In the genomic region with DNA sequence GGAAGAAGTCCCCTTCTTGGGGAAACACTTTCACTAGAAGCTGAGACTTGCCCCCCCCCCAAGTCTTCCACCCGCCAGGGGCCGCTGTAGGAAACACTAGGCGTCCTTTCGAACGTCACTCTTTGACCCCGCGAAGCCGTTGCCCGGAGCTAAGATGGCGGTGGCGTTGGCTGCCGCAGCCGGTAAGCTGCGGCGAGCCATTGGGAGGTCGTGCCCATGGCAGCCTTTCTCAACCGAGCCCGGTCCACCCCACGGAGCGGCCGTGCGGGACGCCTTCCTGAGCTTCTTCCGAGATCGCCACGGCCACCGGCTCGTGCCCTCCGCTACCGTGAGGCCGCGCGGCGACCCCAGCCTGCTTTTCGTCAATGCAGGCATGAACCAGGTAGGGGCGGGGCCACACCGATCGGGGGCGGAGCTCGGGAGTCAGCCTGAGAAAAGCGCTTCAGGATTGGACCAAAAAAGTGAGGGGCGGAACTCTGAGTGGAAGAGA, we compare ENCODE assay signal across 8 mouse cellular contexts. TPM values are rescaled to one million over a fixed set of nuclear protein-coding genes. Genes with fewer than 3 reads are reported as not detected.
DNase-seq lines count a peak whose midpoint lies in the region; ATAC-seq and TF ChIP-seq lines count a peak whose summit lies in the region.

Aars2 (plus strand) TSS at position 142 of the 490 bp plus-strand sequence.

- peak within 1 kb of the TSS; percentile 79 to 90 for H3K4me3 ChIP-seq in MEL (ENCODE audit: control insufficient read depth in 1 of 2, insufficient read depth in 1 of 2, low read depth in 2 of 2, low read length in 2 of 2)
- peak within 1 kb of the TSS; percentile 71 for H3K4me3 ChIP-seq in cerebellum, adult 2 months (replicated peaks; ENCODE audit: insufficient read depth, low read depth, low read length)
- H3K4me3 ChIP-seq in forebrain, postnatal 0 days (ENCODE audit: low read depth, low read length): peak within 1 kb of the TSS; percentile 61
- H3K4me3 ChIP-seq in lung, embryonic 16.5 days (ENCODE audit: low read length): peak within 1 kb of the TSS; percentile 90

- no peaks in the 10 kb centered on the region for H3K27me3 ChIP-seq in MEL (ENCODE audit: control insufficient read depth in 1 of 2, insufficient read depth in 2 of 2, low read length in 2 of 2)
- H3K27me3 ChIP-seq in cerebellum, adult 2 months (ENCODE audit: control insufficient read depth, insufficient read depth, low read length): no peaks in the 10 kb centered on the region
- no peaks in the 10 kb centered on the region for H3K27me3 ChIP-seq in forebrain, postnatal 0 days (ENCODE audit: insufficient read depth, low read length)
- H3K27me3 ChIP-seq in lung, embryonic 16.5 days (ENCODE audit: control insufficient read depth, insufficient read depth, low read depth, low read length): no peaks in the 10 kb centered on the region

- peak; percentile 97 for DNase-seq in MEL (ENCODE audit: low read depth, low spot score)
- DNase-seq in cerebellum, adult 2 months: peak; percentile 92 to 96
- DNase-seq in forebrain, postnatal 0 days: peak; percentile 98
- peak; percentile 83 for DNase-seq in layer of hippocampus, adult 9-10 months (ENCODE audit: low spot score)
- DNase-seq in ovary, postnatal 10 days (ENCODE audit: low spot score): peak; percentile 92
- peak; percentile 93 to 98 for DNase-seq in thymus, postnatal 10 days (ENCODE audit: low spot score in 2 of 2)

- H3K9ac ChIP-seq in MEL (ENCODE audit: control insufficient read depth, low read depth, low read length, poor library complexity, severe bottlenecking): peak within 1 kb of the TSS; percentile 92
- H3K9ac ChIP-seq in forebrain, postnatal 0 days: peak within 1 kb of the TSS; percentile 77
- peak within 1 kb of the TSS; percentile 88 for H3K9ac ChIP-seq in lung, embryonic 16.5 days (ENCODE audit: low read length)

- peak; percentile 87 to 96 for TF ChIP-seq POLR2A in MEL (IDR thresholded peaks at IDR 0.05; ENCODE audit: control insufficient read depth in 1 of 2, insufficient read depth in 1 of 2, low read depth in 1 of 2, low read length in 2 of 2, poor library complexity in 1 of 2)
- peak; percentile 66 for TF ChIP-seq POLR2A in cerebellum, adult 2 months (IDR thresholded peaks at IDR 0.05; ENCODE audit: borderline replicate concordance, insufficient read depth, low read length)

- no peaks in the 10 kb centered on the region for H3K9me3 ChIP-seq in MEL (replicated peaks; ENCODE audit: insufficient read depth, low read length)
- no peaks in the 10 kb centered on the region for H3K9me3 ChIP-seq in forebrain, postnatal 0 days (ENCODE audit: low read length)
- H3K9me3 ChIP-seq in lung, embryonic 16.5 days (ENCODE audit: control insufficient read depth, low read length): no peaks in the 10 kb centered on the region

- H3K79me2 ChIP-seq in MEL (ENCODE audit: control insufficient read depth, insufficient read depth, low read length, poor library complexity): no peaks in the 10 kb centered on the region; the same call in 1 of the 2 replicates

- WGBS in cerebellum, adult 2 months: 1% methylated on average over 42 of the region's 42 CpGs
- WGBS in forebrain, postnatal 0 days: under 1% methylated on average over 42 of the region's 42 CpGs
- under 1% methylated on average over 42 of the region's 42 CpGs for WGBS in lung, embryonic 16.5 days

- 0 out of 4 replicates have a peak, but pooled peaks of 1 of the 2 experiments have one; percentile 36 for TF ChIP-seq EP300 in MEL (IDR thresholded peaks at IDR 0.05; ENCODE audit: low read depth in 1 of 2, low read length in 2 of 2)

- peak within 1 kb of the TSS; percentile 42 for H3K4me2 ChIP-seq in forebrain, postnatal 0 days (ENCODE audit: low read depth)
- peak within 1 kb of the TSS; percentile 58 for H3K4me2 ChIP-seq in lung, embryonic 16.5 days (ENCODE audit: low read depth, low read length)

- no peak for TF ChIP-seq RAD21 in MEL (IDR thresholded peaks at IDR 0.05; ENCODE audit: low read depth, low read length)

- ATAC-seq in forebrain, postnatal 0 days: peak; percentile 97
- peak; percentile 60 to 83 for ATAC-seq in hematopoietic stem cell, adult 5-6 weeks (replicated peaks in 1 of 2; ENCODE audit: insufficient read depth in 1 of 2, low FRiP score in 2 of 2, low TSS enrichment in 1 of 2, low read depth in 1 of 2, poor library complexity in 2 of 2, severe bottlenecking in 2 of 2)
- peak; percentile 95 for ATAC-seq in lung, embryonic 16.5 days (ENCODE audit: low read depth)

- peaks cover 0 to 21% of the 10 kb centered on the region in 2 experiments; a peak in 2 of 4 replicates for H3K36me3 ChIP-seq in MEL (ENCODE audit: control insufficient read depth in 1 of 2, insufficient read depth in 2 of 2, low read length in 2 of 2)
- H3K36me3 ChIP-seq in forebrain, postnatal 0 days (ENCODE audit: insufficient read depth): peaks cover 7% of the 10 kb centered on the region
- no peaks in the 10 kb centered on the region; the same call in 1 of the 2 replicates for H3K36me3 ChIP-seq in lung, embryonic 16.5 days (ENCODE audit: control insufficient read depth, insufficient read depth, low read length)

- H3K27ac ChIP-seq in MEL (ENCODE audit: control insufficient read depth, low read depth, low read length): peak within 1 kb of the TSS; percentile 77
- peak within 1 kb of the TSS; percentile 90 for H3K27ac ChIP-seq in cerebellum, adult 2 months (ENCODE audit: insufficient read depth, low read length)
- H3K27ac ChIP-seq in forebrain, postnatal 0 days (ENCODE audit: low read depth, low read length): peak within 1 kb of the TSS; percentile 89
- H3K27ac ChIP-seq in lung, embryonic 16.5 days (ENCODE audit: low read length): peak within 1 kb of the TSS; percentile 81

- peaks cover 14 to 40% of the 10 kb centered on the region in 2 experiments for H3K4me1 ChIP-seq in MEL (ENCODE audit: control insufficient read depth in 1 of 2, insufficient read depth in 2 of 2, low read length in 2 of 2)
- peaks cover 7% of the 10 kb centered on the region for H3K4me1 ChIP-seq in cerebellum, adult 2 months (ENCODE audit: control insufficient read depth, insufficient read depth, low read length)
- no peaks in the 10 kb centered on the region for H3K4me1 ChIP-seq in forebrain, postnatal 0 days (ENCODE audit: insufficient read depth)
- H3K4me1 ChIP-seq in lung, embryonic 16.5 days (replicated peaks; ENCODE audit: control insufficient read depth, insufficient read depth, low read length): peaks cover 6% of the 10 kb centered on the region

- TF ChIP-seq CTCF in MEL (IDR thresholded peaks at IDR 0.05 in 2 of 3, conservative IDR thresholded peaks at IDR 0.05 in 1 of 3; ENCODE audit: control insufficient read depth in 1 of 3, insufficient read depth in 1 of 3, low read depth in 2 of 3, low read length in 3 of 3, poor library complexity in 1 of 3, severe bottlenecking in 1 of 3): peak; percentile 56 to 98 (median 88); a peak in 5 of 6 replicates
- TF ChIP-seq CTCF in cerebellum, adult 2 months (IDR thresholded peaks at IDR 0.05; ENCODE audit: borderline replicate concordance, insufficient read depth, low read depth, low read length): peak; percentile 65; the same call in 1 of the 2 replicates
- TF ChIP-seq CTCF in forebrain, postnatal 0 days (IDR thresholded peaks at IDR 0.05; ENCODE audit: low read depth): peak; percentile 90

TF ChIP-seq in MEL, 35 proteins besides CTCF, POLR2A, EP300 and RAD21 (continues in another document):
- no peak for TF ChIP-seq MYC (IDR thresholded peaks at IDR 0.05; ENCODE audit: low read depth, low read length)
- 0 out of 2 replicates have a peak, but pooled peaks have one; percentile 43 for TF ChIP-seq POLR2AphosphoS2 (IDR thresholded peaks at IDR 0.05; ENCODE audit: low read length)
- TF ChIP-seq GATA1 (IDR thresholded peaks at IDR 0.05; ENCODE audit: low read depth, low read length): no peak
- TF ChIP-seq SMC3 (IDR thresholded peaks at IDR 0.05; ENCODE audit: low read depth, low read length): no peak
- TF ChIP-seq CHD1 (IDR thresholded peaks at IDR 0.05; ENCODE audit: low read depth, low read length): no peak
- TF ChIP-seq MAX (IDR thresholded peaks at IDR 0.05; ENCODE audit: low read length): no peak
- peak; percentile 27; the same call in 1 of the 2 replicates for TF ChIP-seq MYB (IDR thresholded peaks at IDR 0.05; ENCODE audit: low read depth, low read length)
- TF ChIP-seq ZKSCAN1 (IDR thresholded peaks at IDR 0.05; ENCODE audit: low read depth, low read length): no peak
- TF ChIP-seq E2F4 (IDR thresholded peaks at IDR 0.05; ENCODE audit: borderline replicate concordance, low read depth, low read length): no peak
- no peak for TF ChIP-seq BHLHE40 (IDR thresholded peaks at IDR 0.05; ENCODE audit: borderline replicate concordance, low read depth, low read length)
- no peak for TF ChIP-seq CHD2 (IDR thresholded peaks at IDR 0.05; ENCODE audit: low read length)
- no peak for TF ChIP-seq USF2 (IDR thresholded peaks at IDR 0.05; ENCODE audit: borderline replicate concordance in 1 of 2, insufficient read depth in 1 of 2, low read depth in 1 of 2, low read length in 2 of 2)
- no peak for TF ChIP-seq ZMIZ1 (IDR thresholded peaks at IDR 0.05; ENCODE audit: low read depth, low read length)
- TF ChIP-seq TBP (IDR thresholded peaks at IDR 0.05; ENCODE audit: low read depth, low read length): peak; percentile 59; the same call in 1 of the 2 replicates
- TF ChIP-seq ELF1 (IDR thresholded peaks at IDR 0.05; ENCODE audit: low read depth, low read length): peak; percentile 65
- no peak for TF ChIP-seq UBTF (IDR thresholded peaks at IDR 0.05; ENCODE audit: borderline replicate concordance, insufficient read depth, low read depth, low read length)
- TF ChIP-seq HCFC1 (IDR thresholded peaks at IDR 0.05; ENCODE audit: low read depth, low read length): peak; percentile 96
- peak; percentile 81 for TF ChIP-seq NELFE (IDR thresholded peaks at IDR 0.05; ENCODE audit: low read depth, low read length)
- TF ChIP-seq RCOR1 (IDR thresholded peaks at IDR 0.05; ENCODE audit: low read depth, low read length): no peak
- TF ChIP-seq MXI1 (IDR thresholded peaks at IDR 0.05; ENCODE audit: low read depth, low read length): peak; percentile 53; the same call in 1 of the 2 replicates
- TF ChIP-seq ZNF384 (IDR thresholded peaks at IDR 0.05; ENCODE audit: low read depth, low read length): no peak
- no peak for TF ChIP-seq JUND (IDR thresholded peaks at IDR 0.05; ENCODE audit: low read depth, low read length)

RNA-seq across cellular contexts. Expression of gene Aars2, which starts in this region (rescaled TPM):
- total RNA-seq in MEL (2012; rRNA removed): 13.6 and 14.4 TPM in 2 replicates
- 10 to 100 TPM; 25.6 to 63.5 TPM for polyA plus RNA-seq in MEL (2012; ENCODE audit: insufficient read depth in 1 of 2, insufficient read length in 2 of 2, low read depth in 1 of 2, low replicate concordance in 2 of 2, missing spikeins in 1 of 2)
- polyA plus RNA-seq in cerebellum, adult 2 months (2012; rRNA removed): 43.9 and 44.3 TPM in 2 replicates
- 19.2 and 20.8 TPM in 2 replicates for total RNA-seq in forebrain, postnatal 0 days (2014; rRNA removed)
- polyA plus RNA-seq in forebrain, postnatal 0 days (2015; fragmentation: Nextera tagmentation; extraction: Ambion mirVana): 10.9 and 12.0 TPM in 2 replicates
- 6.2 and 8.2 TPM in 2 replicates for total RNA-seq in hematopoietic stem cell, adult 5-6 weeks (2017)
- 18.6 and 19.9 TPM in 2 replicates for polyA plus RNA-seq in lung, embryonic 16.5 days (2015; fragmentation: Nextera tagmentation; extraction: Ambion mirVana)

Comparison
In these comparisons a context has a peak if more than half of its experiments do, and no peak if none do; other contexts are left out.
1. Peak in every context shown above with its lines: DNase-seq, ATAC-seq, H3K4me3 ChIP-seq and H3K27ac ChIP-seq.